Mouse (Mus musculus) midbrain, embryonic 14.5 days (tissue): ENCODE data around the gene Cideb. TPM values are rescaled to one million over a fixed set of nuclear protein-coding genes. Genes with fewer than 3 reads are reported as not detected.

Source experiments
- ATAC-seq: fragments of 200-750 bp; cut with Nextera tagmentation; 2 replicates; pipeline ENCODE4 v1.8.0; 2017; ENCODE audit warnings: moderate number of reproducible peaks, moderate library complexity; ENCODE audit not compliant: low FRiP score, low TSS enrichment
- DNase-seq: peaks from one replicate; pipeline ENCODE4 v3.0.0-alpha.2; 2015
- H3K27ac ChIP-seq: fragments of 300-500 bp; sonication (generic); replicated peaks from 2 replicates; pipeline ENCODE4 v1.5.1; 2014; ENCODE audit warnings: mild to moderate bottlenecking, low read depth, low read length, moderate library complexity
- H3K27me3 ChIP-seq: fragments of 300-500 bp; sonication (generic); 2 replicates; pipeline ENCODE4 v1.6.1; 2014; ENCODE audit warnings: low read length, control low read depth, mixed read lengths; ENCODE audit not compliant: control insufficient read depth, insufficient read depth
- H3K36me3 ChIP-seq: fragments of 300-500 bp; sonication (generic); 2 replicates; pipeline ENCODE4 v1.6.1; 2014; ENCODE audit warnings: low read length, control low read depth; ENCODE audit not compliant: control insufficient read depth, insufficient read depth
- H3K4me1 ChIP-seq: fragments of 300-500 bp; sonication (generic); 2 replicates; pipeline ENCODE4 v1.6.1; 2014; ENCODE audit warnings: mild to moderate bottlenecking, antibody characterized with exemption, low read length, control low read depth; ENCODE audit not compliant: control insufficient read depth, insufficient read depth
- H3K4me2 ChIP-seq: fragments of 300-500 bp; sonication (generic); 2 replicates; pipeline ENCODE4 v1.6.1; 2014; ENCODE audit warnings: mild to moderate bottlenecking, low read length, moderate library complexity
- H3K4me3 ChIP-seq: fragments of 300-500 bp; sonication (generic); replicated peaks from 2 replicates; pipeline ENCODE4 v1.5.1; 2014; ENCODE audit warnings: low read depth, low read length
- H3K9ac ChIP-seq: fragments of 300-500 bp; sonication (generic); replicated peaks from 2 replicates; pipeline ENCODE4 v1.6.1; 2014; ENCODE audit warnings: mild to moderate bottlenecking, low read length, moderate library complexity
- H3K9me3 ChIP-seq: fragments of 300-500 bp; sonication (generic); 2 replicates; pipeline ENCODE4 v1.6.1; 2016; ENCODE audit warnings: low read length, control low read depth, mixed read lengths; ENCODE audit not compliant: control insufficient read depth
- WGBS: fragments of 180-500 bp; shearing (Covaris S2); extraction: QIAGEN DNeasy Blood & Tissue Kit; methylation state at CpG from one replicate; pipeline ENCODE4 v1.1.7; 2014; 5-methylcytosine and 5-hydroxymethylcytosine counted together
- polyA plus RNA-seq: library from polyadenylated mRNA; unstranded; fragments of >200 nt; fragmentation: Nextera tagmentation; extraction: Ambion mirVana; gene quantifications from 2 replicates; pipeline ENCODE4 v1.2.1, GENCODE M21; 2014

The Cideb gene
- polyA plus RNA-seq, 1 experiment from 2014 or later: 0.18 TPM

GRCm38 (mm10) chr14:55735334-55735733 is 22.9 kb downstream of the Cideb start:
- Histone ChIP-seq H3K4me2 (no peak overlapping the region), H3K9ac (no peak overlapping the region), H3K9me3 (no peaks in the 10 kb centered on the region), H3K27ac (no peak overlapping the region), H3K4me1 (no peaks in the 10 kb centered on the region), H3K27me3 (no peaks in the 10 kb centered on the region), H3K4me3 (no peak overlapping the region), H3K36me3 (peaks cover 21% of the 10 kb centered on the region)
- ATAC-seq (no peak), DNase-seq (no peak)
- 71% methylated on average over 3 of the region's 3 CpGs for WGBS

DNA sequence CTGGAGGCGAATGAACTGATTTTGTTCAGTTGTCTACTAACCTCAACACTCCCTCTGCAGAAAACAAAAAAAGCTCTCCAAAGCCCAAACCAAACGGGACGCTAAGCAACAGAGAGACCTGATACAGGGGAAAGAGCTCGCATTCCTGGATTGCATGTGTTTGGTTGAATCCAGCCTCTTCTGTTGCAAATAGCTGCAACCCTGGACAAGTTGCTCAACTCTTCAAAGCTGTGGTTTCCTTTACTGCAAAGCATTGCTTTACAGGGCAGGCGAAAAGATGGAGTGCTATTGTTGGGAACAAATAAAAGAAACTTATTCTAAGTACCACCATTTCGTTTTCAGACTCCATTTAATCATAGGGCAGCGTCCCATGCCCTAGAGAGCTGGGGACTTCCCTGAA is 23.4 kb downstream of the Cideb start:
- no peak overlapping the region for H3K4me2 ChIP-seq
- DNase-seq (no peak), ATAC-seq (no peak)
- WGBS: 81% methylated on average over 7 of the region's 7 CpGs
- H3K36me3 ChIP-seq: peaks cover 17% of the 10 kb centered on the region
- no peak overlapping the region for H3K9ac ChIP-seq
- H3K27ac ChIP-seq: no peak overlapping the region
- no peaks in the 10 kb centered on the region for H3K27me3 ChIP-seq
- H3K9me3 ChIP-seq: no peaks in the 10 kb centered on the region
- no peaks in the 10 kb centered on the region for H3K4me1 ChIP-seq
- H3K4me3 ChIP-seq: no peak overlapping the region

GRCm38 (mm10) chr14:55733889-55734288 is 24.4 kb downstream of the Cideb start:
- H3K36me3 ChIP-seq: peaks cover 7% of the 10 kb centered on the region
- no peaks in the 10 kb centered on the region for H3K4me1 ChIP-seq
- no peak overlapping the region for H3K4me2 ChIP-seq
- whole genome bisulfite sequencing: 78% methylated on average over 10 of the region's 10 CpGs
- H3K4me3 ChIP-seq: no peak overlapping the region
- no peaks in the 10 kb centered on the region for H3K27me3 ChIP-seq
- no peak overlapping the region for H3K9ac ChIP-seq
- no peak for ATAC-seq
- no peak for DNase-seq
- H3K27ac ChIP-seq: no peak overlapping the region
- H3K9me3 ChIP-seq: no peaks in the 10 kb centered on the region

DNA sequence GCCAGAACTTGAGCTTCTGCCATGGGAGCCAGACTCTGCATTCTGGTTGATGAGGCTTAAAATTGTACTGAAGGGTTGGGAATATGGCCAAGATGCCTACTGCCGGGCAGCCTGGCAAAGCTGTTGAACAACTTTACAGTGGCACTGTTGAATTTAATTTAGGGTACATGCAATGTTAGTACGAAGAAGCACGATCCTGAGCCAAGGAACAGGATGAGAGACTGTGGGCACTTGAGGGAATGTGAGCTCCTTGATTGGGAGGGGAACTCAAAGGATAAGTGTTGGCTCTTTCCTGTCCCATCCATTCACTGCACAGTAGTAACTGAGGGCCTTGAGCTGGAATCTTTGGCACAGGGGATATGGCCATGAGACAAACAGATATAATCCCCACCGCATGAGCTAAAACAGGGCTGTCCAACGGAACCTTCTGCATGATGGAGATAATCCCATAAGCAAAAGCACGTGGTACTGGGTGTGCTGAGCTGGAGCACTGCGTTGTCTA is 27.7 kb downstream of the Cideb start:
- WGBS: 83% methylated on average over 7 of the region's 7 CpGs
- no peaks in the 10 kb centered on the region for H3K4me1 ChIP-seq
- no peak overlapping the region for H3K4me3 ChIP-seq
- DNase-seq (no peak), ATAC-seq (no peak)
- no peaks in the 10 kb centered on the region for H3K36me3 ChIP-seq
- no peaks in the 10 kb centered on the region for H3K9me3 ChIP-seq
- no peak overlapping the region for H3K4me2 ChIP-seq
- no peak overlapping the region for H3K9ac ChIP-seq
- no peaks in the 10 kb centered on the region for H3K27me3 ChIP-seq
- H3K27ac ChIP-seq: no peak overlapping the region

- no peak overlapping the region for H3K4me2 ChIP-seq
- ATAC-seq: no peak
- no peaks in the 10 kb centered on the region for H3K9me3 ChIP-seq
- no peaks in the 10 kb centered on the region for H3K36me3 ChIP-seq
- no peak for DNase-seq
- no peaks in the 10 kb centered on the region for H3K4me1 ChIP-seq
- no peak overlapping the region for H3K9ac ChIP-seq
- H3K27ac ChIP-seq: no peak overlapping the region
- 77% methylated on average over 7 of the region's 7 CpGs for WGBS
- H3K4me3 ChIP-seq: no peak overlapping the region
- H3K27me3 ChIP-seq: no peaks in the 10 kb centered on the region
Observed at GRCm38 (mm10) chr14:55730116-55730515, 28.1 kb downstream of the Cideb start.

DNA sequence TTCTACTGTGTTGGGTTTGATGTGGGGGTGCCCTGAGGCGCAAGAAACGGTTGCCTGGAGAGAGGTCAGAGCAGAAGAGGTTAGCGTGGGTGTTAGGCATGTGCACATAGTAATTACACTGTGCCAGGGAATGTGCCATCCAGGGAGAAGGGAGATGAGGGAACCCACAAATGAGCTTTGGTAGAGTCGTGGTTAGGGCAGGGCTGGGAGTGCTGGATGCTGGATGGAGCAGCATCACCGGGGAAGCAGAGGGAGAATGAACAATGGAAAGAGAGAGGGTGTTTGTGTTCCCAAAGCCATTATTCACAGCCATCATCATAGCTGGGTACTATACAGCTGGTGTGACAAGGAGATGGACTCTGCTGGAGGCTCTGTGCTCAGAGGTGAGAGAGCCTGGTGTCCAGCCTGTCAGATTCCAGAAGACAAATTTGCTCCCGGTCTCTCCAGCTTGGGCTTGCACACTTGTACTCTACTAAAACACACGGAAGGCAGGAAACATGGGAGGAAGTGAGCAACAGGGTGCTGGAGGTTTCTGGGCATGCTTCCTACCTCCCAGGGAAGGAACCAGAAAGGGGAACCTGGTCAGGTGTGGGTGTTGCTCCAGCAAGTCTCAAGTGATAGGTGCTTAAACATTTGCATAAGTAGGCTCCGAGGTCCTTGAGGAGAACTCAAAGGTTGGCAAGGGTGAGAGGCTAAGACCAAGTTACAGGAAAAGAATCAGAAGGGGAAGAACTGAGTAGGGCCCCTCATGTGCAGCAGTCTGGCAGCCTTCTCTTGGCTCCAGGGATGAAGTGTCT is 30.2 kb downstream of the Cideb start:
- ATAC-seq (no peak), DNase-seq (no peak)
- Histone ChIP-seq H3K9me3 (no peaks in the 10 kb centered on the region), H3K36me3 (no peaks in the 10 kb centered on the region), H3K4me3 (no peak overlapping the region), H3K4me1 (no peaks in the 10 kb centered on the region), H3K4me2 (no peak overlapping the region), H3K27ac (no peak overlapping the region), H3K27me3 (no peaks in the 10 kb centered on the region), H3K9ac (no peak overlapping the region)
- 78% methylated on average over 8 of the region's 8 CpGs for WGBS

DNA sequence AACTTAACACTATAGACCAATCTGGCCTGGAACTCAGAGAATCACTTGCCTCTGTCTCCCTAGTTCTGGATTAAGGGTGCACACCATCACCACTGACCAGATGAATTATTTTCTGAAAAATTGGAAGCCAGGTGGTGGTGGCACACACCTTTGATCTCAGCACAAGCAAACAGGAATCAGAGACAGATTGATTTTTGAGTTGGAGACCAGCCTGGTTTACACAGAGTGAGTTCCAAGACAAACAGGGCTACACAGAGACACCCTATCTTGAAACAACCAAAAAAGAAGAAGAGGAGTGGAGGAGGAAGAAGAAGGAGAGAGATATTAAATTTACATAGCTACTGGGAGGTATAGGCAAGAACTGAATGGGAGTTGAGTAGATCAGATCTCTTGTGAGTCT is 32.0 kb downstream of the Cideb start:
- H3K9ac ChIP-seq: no peak overlapping the region
- H3K9me3 ChIP-seq: no peaks in the 10 kb centered on the region
- no peaks in the 10 kb centered on the region for H3K36me3 ChIP-seq
- peaks cover 3% of the 10 kb centered on the region for H3K4me1 ChIP-seq
- no peak overlapping the region for H3K27ac ChIP-seq
- ATAC-seq: no peak
- no peaks in the 10 kb centered on the region for H3K27me3 ChIP-seq
- no peak overlapping the region for H3K4me2 ChIP-seq
- H3K4me3 ChIP-seq: no peak overlapping the region
- no peak for DNase-seq

DNA sequence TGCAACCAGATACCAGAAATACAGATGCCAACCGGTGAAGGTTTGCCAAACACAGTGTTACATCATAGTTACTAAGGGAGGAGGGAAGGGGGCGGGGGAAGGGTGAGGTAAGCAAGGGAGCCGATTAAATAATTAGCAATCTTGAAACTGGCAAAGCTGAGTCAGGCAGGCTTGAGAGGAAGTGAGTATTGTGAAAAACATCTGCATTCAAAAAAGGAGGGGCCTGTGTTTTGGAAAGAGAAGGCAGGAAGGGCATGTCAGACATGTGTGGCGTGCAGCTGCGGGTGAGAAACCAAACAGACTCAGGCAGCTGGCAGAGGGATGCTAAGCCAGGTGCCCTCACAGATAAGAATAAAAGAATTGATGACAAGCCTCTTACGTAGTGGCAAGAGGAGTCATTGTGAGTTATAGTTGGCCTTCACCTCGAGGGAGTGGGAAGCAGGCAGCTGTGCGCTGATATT is 33.8 kb downstream of the Cideb start:
- Histone ChIP-seq H3K9ac (no peak overlapping the region), H3K27ac (no peak overlapping the region), H3K4me1 (peaks cover 6% of the 10 kb centered on the region), H3K4me2 (no peak overlapping the region), H3K9me3 (no peaks in the 10 kb centered on the region), H3K4me3 (no peak overlapping the region), H3K36me3 (0 out of 2 replicates have a peak, but pooled peaks cover 3% of the 10 kb centered on the region), H3K27me3 (no peaks in the 10 kb centered on the region)
- DNase-seq (no peak), ATAC-seq (no peak)
- 77% methylated on average over 8 of the region's 8 CpGs for WGBS

DNA sequence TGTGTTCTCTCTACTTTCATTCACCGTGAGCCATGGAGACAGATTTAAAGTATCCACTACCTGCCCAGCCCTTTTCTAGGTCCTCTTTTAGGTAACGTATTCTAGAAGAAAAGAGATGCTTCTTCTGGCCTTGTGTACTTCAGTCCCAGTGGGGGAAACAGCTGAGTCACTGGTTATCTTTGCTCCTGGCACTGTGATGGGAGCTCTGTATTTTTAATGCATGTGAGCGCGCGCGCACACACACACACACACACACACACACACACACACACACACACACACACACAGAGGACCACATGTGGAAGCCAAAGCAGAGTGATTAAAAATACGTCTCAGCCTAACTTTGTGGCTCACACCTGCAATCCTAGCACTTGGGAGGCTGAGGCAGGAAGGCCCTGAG is 34.8 kb downstream of the Cideb start:
- H3K9me3 ChIP-seq: no peaks in the 10 kb centered on the region
- no peak overlapping the region for H3K4me3 ChIP-seq
- H3K27ac ChIP-seq: no peak overlapping the region
- DNase-seq (no peak), ATAC-seq (no peak)
- peaks cover 13% of the 10 kb centered on the region for H3K36me3 ChIP-seq
- no peak overlapping the region for H3K4me2 ChIP-seq
- no peaks in the 10 kb centered on the region for H3K27me3 ChIP-seq
- no peak overlapping the region for H3K9ac ChIP-seq
- WGBS: 91% methylated on average over 7 of the region's 7 CpGs
- H3K4me1 ChIP-seq: peaks cover 6% of the 10 kb centered on the region
